Mouse (Mus musculus) liver, adult 2 months (tissue): ENCODE measurements around the gene Myog.

Experiments
- CTCF ChIP-seq: fragments of 200-500 bp; IDR thresholded peaks from 2 replicates; pipeline ENCODE4 v1.5.1; 2011; ENCODE audit warnings: low read depth, low read length, control low read depth
- POLR2A ChIP-seq: fragments of 200-500 bp; IDR thresholded peaks from 2 replicates; pipeline ENCODE4 v1.6.1; 2011; ENCODE audit warnings: low read length, control low read depth; ENCODE audit not compliant: insufficient read depth; ENCODE audit errors: extremely low read depth

- TF ChIP-seq POLR2A (no peak), CTCF (no peak)
Observed at GRCm38 (mm10) chr1:134280174-134280573, 9.6 kb upstream of the Myog start.
